Mouse (Mus musculus) midbrain, embryonic 11.5 days (tissue): ENCODE results near the gene Tlcd1. TPM values are rescaled to one million over a fixed set of nuclear protein-coding genes. Genes with fewer than 3 reads are reported as not detected.

Source experiments
- ATAC-seq: fragments of 200-750 bp; cut with Nextera tagmentation; 2 replicates; pipeline ENCODE4 v1.8.0; 2017; ENCODE audit warnings: moderate TSS enrichment, moderate library complexity; ENCODE audit not compliant: low FRiP score
- DNase-seq: peaks from one replicate; pipeline ENCODE4 v3.0.0; 2015; ENCODE audit warnings: low spot score; ENCODE audit errors: missing footprints
- H3K27ac ChIP-seq: fragments of 300-500 bp; sonication (generic); 2 replicates; pipeline ENCODE4 v1.5.1; 2014; ENCODE audit warnings: low read depth, low read length
- H3K27me3 ChIP-seq: fragments of 300-500 bp; sonication (generic); 2 replicates; pipeline ENCODE4 v1.6.1; 2014; ENCODE audit warnings: mild to moderate bottlenecking, low read length, moderate library complexity, mixed read lengths; ENCODE audit not compliant: control insufficient read depth, insufficient read depth
- H3K36me3 ChIP-seq: fragments of 300-500 bp; sonication (generic); 2 replicates; pipeline ENCODE4 v1.6.1; 2014; ENCODE audit warnings: mild to moderate bottlenecking, low read length, moderate library complexity, mixed read lengths; ENCODE audit not compliant: control insufficient read depth, insufficient read depth
- H3K4me1 ChIP-seq: fragments of 300-500 bp; sonication (generic); 2 replicates; pipeline ENCODE4 v1.6.1; 2014; ENCODE audit warnings: low read length; ENCODE audit not compliant: control insufficient read depth, insufficient read depth
- H3K4me2 ChIP-seq: fragments of 300-500 bp; sonication (generic); 2 replicates; pipeline ENCODE4 v1.6.1; 2014; ENCODE audit warnings: mild to moderate bottlenecking, moderate library complexity
- H3K4me3 ChIP-seq: fragments of 300-500 bp; sonication (generic); 2 replicates; pipeline ENCODE4 v1.5.1; 2014; ENCODE audit warnings: low read depth, low read length
- H3K9ac ChIP-seq: fragments of 300-500 bp; sonication (generic); 2 replicates; pipeline ENCODE4 v1.6.1; 2014; ENCODE audit warnings: low read length
- H3K9me3 ChIP-seq: fragments of 300-500 bp; sonication (generic); 2 replicates; pipeline ENCODE4 v1.6.1; 2016; ENCODE audit warnings: low read length; ENCODE audit not compliant: control insufficient read depth
- WGBS: fragments of 180-500 bp; shearing (Covaris S2); extraction: QIAGEN DNeasy Blood & Tissue Kit; methylation state at CpG from one replicate; pipeline ENCODE4 v1.1.7; 2014; 5-methylcytosine and 5-hydroxymethylcytosine counted together
- polyA plus RNA-seq: library from polyadenylated mRNA; unstranded; fragments of >200 nt; fragmentation: Nextera tagmentation; extraction: Ambion mirVana; gene quantifications from 2 replicates; pipeline ENCODE4 v1.2.1, GENCODE M21; 2014

Tlcd1 gene
- polyA plus RNA-seq, 1 experiment from 2014 or later = 7.9 TPM

DNA sequence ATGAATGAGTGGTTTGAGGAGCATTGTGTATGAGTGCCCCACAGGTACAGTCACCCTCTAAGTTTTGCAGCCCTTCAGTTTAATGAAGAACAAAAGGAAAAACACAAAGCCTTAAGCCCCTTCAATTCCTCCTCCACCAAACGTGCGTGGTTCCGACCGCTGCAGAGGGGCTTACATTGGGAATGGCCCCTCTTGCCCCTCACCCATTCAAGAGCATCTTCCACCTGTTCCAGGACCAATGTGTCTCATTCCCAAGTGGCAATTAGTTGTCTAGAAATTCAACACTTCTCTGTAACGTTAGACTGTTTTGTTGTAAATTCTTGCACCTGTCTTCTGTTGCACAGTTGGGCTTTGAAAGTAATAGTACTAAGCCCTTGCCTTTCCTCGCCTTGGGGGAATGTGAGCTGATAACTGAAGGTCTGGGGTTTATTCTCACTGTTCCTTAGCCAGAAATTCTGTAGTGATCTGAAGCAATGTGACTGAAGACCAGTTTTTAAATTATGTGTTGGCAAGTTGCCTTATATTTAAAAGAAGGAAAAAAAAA lies 20.3 kb upstream of the Tlcd1 start:
- Histone ChIP-seq H3K27ac (no peak overlapping the region), H3K9ac (no peak overlapping the region), H3K4me1 (no peaks in the 10 kb centered on the region), H3K4me2 (no peak overlapping the region), H3K36me3 (peaks cover 30% of the 10 kb centered on the region), H3K27me3 (no peaks in the 10 kb centered on the region), H3K4me3 (no peak overlapping the region), H3K9me3 (no peaks in the 10 kb centered on the region)
- 76% methylated on average over 6 of the region's 6 CpGs for WGBS
- DNase-seq = no peak
- ATAC-seq = no peak

DNA sequence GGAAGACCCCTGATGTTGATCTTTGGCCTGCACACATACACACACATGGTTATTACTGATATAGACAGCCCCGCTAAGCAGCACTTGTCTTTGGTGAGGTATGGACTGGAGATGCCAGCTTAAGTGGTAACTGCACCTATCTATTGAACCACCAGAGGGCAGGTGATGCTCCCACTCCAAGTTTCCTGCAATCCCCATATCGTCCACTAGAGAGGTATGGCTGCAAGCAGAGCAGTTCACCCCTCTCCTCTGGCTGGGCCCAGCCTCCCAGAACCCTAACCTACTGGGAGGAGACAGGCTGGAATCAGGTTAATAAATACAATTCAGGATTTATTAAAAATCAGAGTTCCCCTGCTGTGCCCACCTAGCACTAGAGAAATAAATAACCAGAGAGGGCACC lies 17.4 kb upstream of the Tlcd1 start:
- ATAC-seq = peak; percentile 36
- H3K27me3 ChIP-seq = no peaks in the 10 kb centered on the region
- DNase-seq = peak; percentile 97
- no peaks in the 10 kb centered on the region for H3K9me3 ChIP-seq
- no peak overlapping the region for H3K27ac ChIP-seq
- H3K9ac ChIP-seq = no peak overlapping the region
- peaks cover 37% of the 10 kb centered on the region for H3K36me3 ChIP-seq
- H3K4me2 ChIP-seq = no peak overlapping the region
- peaks cover 19% of the 10 kb centered on the region for H3K4me1 ChIP-seq
- no peak overlapping the region for H3K4me3 ChIP-seq
- WGBS = 37% methylated on average over 2 of the region's 2 CpGs

DNA sequence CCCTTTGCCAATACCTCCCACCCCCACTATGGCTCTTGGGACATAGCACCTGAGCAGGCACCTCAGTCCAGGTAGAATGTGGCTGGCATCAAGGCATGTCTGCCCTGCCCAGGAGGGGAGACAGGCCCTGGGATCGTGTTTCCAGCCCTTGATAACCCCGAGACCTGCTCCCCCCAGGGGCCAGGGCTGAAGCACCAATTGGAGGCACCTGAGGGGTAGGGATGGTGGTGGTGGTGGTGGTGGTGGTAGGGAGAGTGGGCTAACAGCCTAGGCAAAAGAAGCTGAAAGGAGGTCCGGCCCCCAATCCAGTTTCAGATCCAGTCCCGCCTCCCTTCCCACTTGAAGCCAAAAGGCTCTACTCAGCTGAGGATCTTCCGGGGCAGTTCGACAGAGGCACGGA lies 17.0 kb upstream of the Tlcd1 start:
- no peak overlapping the region for H3K4me2 ChIP-seq
- 82% methylated on average over 7 of the region's 7 CpGs for WGBS
- ATAC-seq = no peak

DNA sequence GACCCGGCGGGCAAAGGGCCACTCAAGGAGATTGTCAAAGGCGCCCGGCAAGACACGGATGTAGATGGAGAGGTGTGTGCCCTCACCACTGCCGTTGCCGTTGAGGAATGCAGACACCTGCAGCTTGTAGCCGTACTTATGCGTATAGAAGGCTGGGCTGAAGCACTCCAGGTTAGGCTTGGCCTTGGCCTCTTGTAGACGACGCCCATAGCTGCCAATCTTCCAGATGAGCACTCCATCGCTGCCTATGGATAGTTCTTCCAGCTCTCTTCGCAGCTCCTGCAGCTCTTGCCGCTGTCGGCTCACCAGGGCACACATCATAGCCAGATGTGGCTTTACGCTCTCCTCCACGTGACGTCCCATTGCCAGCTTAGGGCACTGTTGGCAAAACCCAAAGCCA lies 16.3 kb upstream of the Tlcd1 start:
- WGBS = 92% methylated on average over 18 of the region's 18 CpGs
- no peaks in the 10 kb centered on the region for H3K9me3 ChIP-seq
- no peak overlapping the region for H3K27ac ChIP-seq
- no peak overlapping the region for H3K4me2 ChIP-seq
- H3K4me3 ChIP-seq = no peak overlapping the region
- peaks cover 19% of the 10 kb centered on the region for H3K4me1 ChIP-seq
- DNase-seq (no peak), ATAC-seq (no peak)
- H3K9ac ChIP-seq = no peak overlapping the region
- H3K36me3 ChIP-seq = peaks cover 30% of the 10 kb centered on the region
- H3K27me3 ChIP-seq = no peaks in the 10 kb centered on the region

More for the DNA sequence above, 17.0 kb upstream of the Tlcd1 start:
- Histone ChIP-seq H3K9ac (no peak overlapping the region), H3K9me3 (no peaks in the 10 kb centered on the region), H3K4me3 (no peak overlapping the region), H3K27me3 (no peaks in the 10 kb centered on the region), H3K27ac (no peak overlapping the region), H3K36me3 (peaks cover 34% of the 10 kb centered on the region), H3K4me1 (peaks cover 19% of the 10 kb centered on the region)
- no peak for DNase-seq

DNA sequence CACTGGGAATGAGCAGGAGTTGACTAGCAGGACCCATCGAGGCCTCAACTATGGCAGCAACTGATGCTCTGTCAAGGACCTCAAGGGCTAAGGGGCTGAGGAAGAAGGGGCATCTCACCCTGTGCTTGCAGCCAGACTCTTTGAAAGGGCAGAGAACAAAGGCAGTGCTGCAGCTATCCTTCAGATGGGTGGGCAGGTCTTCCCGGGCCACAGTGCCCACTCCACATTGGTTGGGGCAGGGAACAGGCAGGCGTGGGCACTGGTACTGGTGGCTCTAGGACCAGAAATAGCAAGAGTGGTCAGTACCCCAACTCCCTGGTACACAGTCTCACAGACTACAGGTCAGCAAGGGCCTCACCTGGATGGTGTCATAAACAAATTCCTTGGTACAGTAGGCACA lies 15.8 kb upstream of the Tlcd1 start:
- 92% methylated on average over 3 of the region's 3 CpGs for WGBS
- peaks cover 19% of the 10 kb centered on the region for H3K4me1 ChIP-seq
- no peak for DNase-seq

GRCm38 (mm10) chr11:78161169-78161568 lies 15.3 kb upstream of the Tlcd1 start:
- Histone ChIP-seq H3K4me2 (no peak overlapping the region), H3K4me1 (peaks cover 24% of the 10 kb centered on the region), H3K9ac (no peak overlapping the region), H3K27ac (no peak overlapping the region), H3K27me3 (no peaks in the 10 kb centered on the region), H3K36me3 (peaks cover 30% of the 10 kb centered on the region), H3K9me3 (no peaks in the 10 kb centered on the region), H3K4me3 (no peak overlapping the region)
- 93% methylated on average over 14 of the region's 14 CpGs for WGBS
- ATAC-seq (no peak), DNase-seq (no peak)

More for the DNA sequence above, 15.8 kb upstream of the Tlcd1 start:
- H3K9ac ChIP-seq = no peak overlapping the region
- H3K27ac ChIP-seq = no peak overlapping the region
- no peaks in the 10 kb centered on the region for H3K9me3 ChIP-seq
- ATAC-seq = no peak
- H3K27me3 ChIP-seq = no peaks in the 10 kb centered on the region
- no peak overlapping the region for H3K4me3 ChIP-seq
- H3K4me2 ChIP-seq = no peak overlapping the region
- peaks cover 30% of the 10 kb centered on the region for H3K36me3 ChIP-seq

GRCm38 (mm10) chr11:78161968-78162367 lies 14.5 kb upstream of the Tlcd1 start:
- no peak overlapping the region for H3K4me2 ChIP-seq
- WGBS = 72% methylated on average over 4 of the region's 4 CpGs

DNA sequence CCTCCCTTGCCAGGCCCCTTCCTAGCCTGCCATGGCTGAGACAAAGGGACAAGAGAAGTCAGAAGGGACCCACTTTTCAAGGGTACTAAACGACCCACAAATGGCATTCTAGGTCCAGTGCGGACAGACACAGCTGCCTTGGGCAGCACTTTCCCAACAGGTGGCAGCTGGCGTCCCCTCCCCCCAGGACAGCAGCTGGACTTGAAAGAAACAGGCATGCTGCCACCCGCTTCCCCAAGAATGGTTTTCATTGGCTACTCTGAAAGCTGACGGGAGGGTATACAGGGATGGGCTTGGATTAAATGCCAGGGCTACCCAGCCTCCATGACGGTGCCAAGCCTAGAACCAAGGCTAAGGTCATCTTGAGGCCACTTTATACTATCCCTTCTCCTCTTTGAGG lies 14.0 kb upstream of the Tlcd1 start:
- DNase-seq (no peak), ATAC-seq (no peak)
- peak overlapping the region; percentile 97; the same call in 1 of the 2 replicates for H3K4me3 ChIP-seq
- WGBS = 84% methylated on average over 6 of the region's 6 CpGs
- no peaks in the 10 kb centered on the region for H3K27me3 ChIP-seq
- peak overlapping the region; percentile 75 for H3K4me2 ChIP-seq
- H3K9me3 ChIP-seq = no peaks in the 10 kb centered on the region
- H3K9ac ChIP-seq = no peak overlapping the region; the same call in 1 of the 2 replicates
- H3K27ac ChIP-seq = no peak overlapping the region
- H3K36me3 ChIP-seq = peaks cover 30% of the 10 kb centered on the region
- H3K4me1 ChIP-seq = peaks cover 26% of the 10 kb centered on the region

More at GRCm38 (mm10) chr11:78161968-78162367, 14.5 kb upstream of the Tlcd1 start:
- Histone ChIP-seq H3K27me3 (no peaks in the 10 kb centered on the region), H3K9ac (no peak overlapping the region), H3K27ac (no peak overlapping the region), H3K36me3 (peaks cover 30% of the 10 kb centered on the region), H3K4me1 (peaks cover 26% of the 10 kb centered on the region), H3K9me3 (no peaks in the 10 kb centered on the region), H3K4me3 (no peak overlapping the region)
- ATAC-seq = no peak
- DNase-seq = no peak

DNA sequence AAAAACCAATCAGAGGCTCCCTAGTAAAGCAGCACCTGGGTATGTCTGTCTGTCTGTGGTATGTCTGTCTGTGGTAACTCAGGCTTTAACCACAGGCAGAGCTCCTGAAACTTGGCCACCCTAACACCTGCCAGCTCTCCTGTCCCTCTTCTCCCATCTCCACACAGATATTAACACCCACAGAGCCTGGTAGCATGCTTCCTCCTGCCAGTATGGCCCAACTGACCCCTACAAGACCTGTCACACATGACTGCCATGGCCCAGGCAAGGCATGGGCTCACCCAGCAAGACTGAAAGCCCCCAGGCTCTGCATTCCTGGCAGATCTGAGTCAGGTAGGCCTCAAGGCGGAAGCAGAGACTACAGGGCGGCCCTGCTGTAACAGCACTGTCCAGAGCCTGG lies 13.5 kb upstream of the Tlcd1 start:
- no peak for DNase-seq
- H3K4me3 ChIP-seq = peak overlapping the region; percentile 97
- no peaks in the 10 kb centered on the region for H3K27me3 ChIP-seq
- H3K36me3 ChIP-seq = peaks cover 26% of the 10 kb centered on the region
- H3K9ac ChIP-seq = peak overlapping the region; percentile 96; the same call in 1 of the 2 replicates
- peak overlapping the region; percentile 75 for H3K4me2 ChIP-seq
- H3K4me1 ChIP-seq = peaks cover 26% of the 10 kb centered on the region
- H3K27ac ChIP-seq = peak overlapping the region; percentile 99; the same call in 1 of the 2 replicates
- H3K9me3 ChIP-seq = no peaks in the 10 kb centered on the region
- WGBS = 92% methylated on average over 2 of the region's 2 CpGs
- ATAC-seq = no peak
